Mouse (Mus musculus) small intestine, adult 2 months (tissue): ENCODE measurements around the gene Cwc22.

Experiments
- CTCF ChIP-seq: fragments of 200-500 bp; IDR thresholded peaks from 2 replicates; pipeline ENCODE4 v1.5.1; 2012; ENCODE audit warnings: low read depth, mild to moderate bottlenecking, control low read depth, inconsistent platforms, low read length, moderate library complexity, mixed read lengths; ENCODE audit not compliant: insufficient replicate concordance, insufficient read length; ENCODE audit errors: extremely low read depth
- POLR2A ChIP-seq: fragments of 200-500 bp; IDR thresholded peaks from 2 replicates; pipeline ENCODE4 v1.6.1; 2012; ENCODE audit warnings: low read depth, mild to moderate bottlenecking, control low read depth, inconsistent platforms, low read length, moderate library complexity

GRCm38 (mm10) chr2:77918006-77918405 lies 28.2 kb downstream of the Cwc22 start:
- TF ChIP-seq CTCF (no peak), POLR2A (no peak)
